Mouse (Mus musculus): Measurements from ENCODE around the gene Filip1l.

DNA sequence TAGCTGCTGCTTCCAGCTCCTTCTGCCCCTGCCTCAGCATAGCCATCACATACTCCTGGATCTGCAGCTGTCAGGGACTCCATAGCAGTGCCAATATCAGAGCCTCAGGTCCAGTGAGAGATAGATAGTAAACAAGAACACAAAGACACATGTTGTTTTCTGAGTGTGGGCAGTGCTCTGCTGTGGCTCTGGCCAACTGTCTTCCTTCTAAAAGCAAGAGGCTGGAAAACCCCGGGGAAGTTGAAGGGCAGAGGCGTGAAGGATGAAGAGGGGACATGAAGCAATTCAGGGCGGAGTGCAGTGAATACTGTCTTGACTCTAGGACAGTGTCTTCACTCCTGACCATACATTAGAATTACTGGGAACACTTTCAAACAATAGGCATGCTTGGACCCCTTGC, 102.7 kb downstream of the Filip1l start:
- no peak for TF ChIP-seq CTCF (IDR thresholded peaks at IDR 0.05; ENCODE audit: extremely low read depth, insufficient read length, insufficient replicate concordance, low read depth, low read length)
- no peak for TF ChIP-seq POLR2A (IDR thresholded peaks at IDR 0.05; ENCODE audit: low read depth, low read length)
